Mouse (Mus musculus) heart, adult 2 months (tissue): ENCODE results near the gene Abhd2.

Experiments used
- CTCF ChIP-seq: fragments of 200-600 bp; IDR thresholded peaks from 2 replicates; pipeline ENCODE4 v1.8.1; 2022; ENCODE audit warnings: antibody characterized with exemption, mild to moderate bottlenecking, moderate library complexity
- EP300 ChIP-seq: fragments of 200-500 bp; IDR thresholded peaks from 2 replicates; pipeline ENCODE4 v1.6.1; 2011; ENCODE audit warnings: low read depth, low read length, control low read depth; ENCODE audit not compliant: insufficient read depth

DNA sequence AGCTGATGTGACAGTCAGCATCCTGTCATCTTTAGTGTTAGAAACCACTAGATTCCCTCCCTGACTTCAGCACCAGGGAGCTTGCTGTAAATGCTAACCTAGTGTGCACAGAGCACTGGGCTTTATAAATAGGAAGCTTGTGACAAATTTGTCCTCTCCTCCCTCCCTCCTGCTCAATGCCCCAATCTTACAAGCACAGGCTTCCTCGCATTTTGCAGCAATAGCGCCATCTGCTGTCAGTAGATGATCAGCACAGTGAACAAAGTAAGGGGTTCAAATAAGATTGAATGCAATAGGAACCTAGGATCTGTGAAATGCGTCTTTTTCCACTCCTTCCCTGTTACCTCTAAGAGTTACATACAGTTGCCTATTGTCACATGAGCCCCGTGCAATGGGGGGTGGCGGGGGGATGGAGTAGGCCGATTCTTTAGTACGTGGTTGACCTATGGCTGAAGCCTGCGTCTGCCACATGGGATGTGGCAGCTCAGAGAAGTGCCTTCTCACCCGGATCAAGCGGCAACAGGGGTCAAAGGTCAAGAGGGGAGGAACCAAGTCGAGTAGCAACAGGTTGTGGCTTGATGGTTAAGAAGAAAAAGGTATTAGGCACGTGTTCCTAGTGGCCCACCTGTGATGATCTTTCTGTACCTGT lies 76.9 kb downstream of the Abhd2 start:
- TF ChIP-seq CTCF, result peak; percentile 89
- peak; percentile 88 for TF ChIP-seq EP300
